Mouse (Mus musculus): Measurements from ENCODE around the gene Pde10a.

DNA sequence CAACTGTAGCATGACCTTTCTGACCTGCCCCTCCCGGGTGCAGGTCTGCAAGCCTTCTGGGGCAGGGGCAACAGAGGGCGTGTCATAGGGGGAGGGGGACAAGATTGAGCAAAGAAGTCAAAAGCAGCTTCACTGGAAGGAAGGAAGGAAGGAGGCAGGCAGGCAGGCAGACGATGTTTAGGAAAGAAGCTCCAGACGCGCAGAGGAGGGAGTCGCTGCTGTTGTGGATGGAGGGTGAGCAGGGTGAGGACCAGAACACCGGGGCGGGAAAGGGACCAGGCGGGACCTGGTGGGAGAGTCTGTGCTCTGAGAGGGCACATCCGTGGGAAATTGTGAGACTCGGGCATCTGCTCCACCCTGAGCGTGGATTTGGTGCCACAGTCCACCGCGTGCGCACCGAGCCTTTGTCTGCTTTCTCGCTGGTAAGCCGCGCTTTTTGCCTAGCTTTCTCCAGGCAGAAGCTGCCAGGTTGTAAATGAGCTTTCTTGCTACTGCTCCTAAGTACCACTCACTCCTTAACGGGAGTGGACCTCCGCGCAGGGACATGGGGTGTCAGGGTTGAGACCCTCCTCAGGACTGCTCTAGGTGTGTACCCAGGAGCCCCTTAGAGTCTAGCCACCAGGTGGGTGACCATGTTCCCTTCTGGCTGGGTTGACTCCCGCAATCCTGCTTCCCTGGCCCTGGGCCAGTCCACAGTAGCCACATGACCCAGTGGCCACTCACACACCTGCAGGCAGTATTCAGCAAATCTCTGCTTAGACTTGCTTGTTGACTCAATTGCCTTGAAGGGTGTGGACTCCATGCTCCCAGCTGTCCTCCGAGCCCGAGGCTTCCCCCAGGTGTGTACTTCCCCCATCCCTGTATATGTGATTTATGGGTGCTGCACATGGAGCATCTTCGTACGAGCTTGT, 278.0 kb downstream of the Pde10a start:
- TF ChIP-seq CTCF (IDR thresholded peaks at IDR 0.05; ENCODE audit: low read depth, low read length), result no peak
- no peak for TF ChIP-seq POLR2A (IDR thresholded peaks at IDR 0.05; ENCODE audit: borderline replicate concordance, low read depth, low read length)
